Mouse (Mus musculus): ENCODE results near the gene Tnfrsf9. TPM values are rescaled to one million over a fixed set of nuclear protein-coding genes. Genes with fewer than 3 reads are reported as not detected.
"Not testable (repeated sequence)": the region's sequence is repeated elsewhere in the genome, so short reads cannot be mapped to it uniquely, and the experiment has no call there.

The Tnfrsf9 gene
- under 1 TPM; 0.21 to 0.46 TPM for total RNA-seq (2021)
- long read RNA-seq, experiment 1, partial matches to known transcripts = 0 of 2 reads
- long read RNA-seq, experiment 1, other reads (novel, unspliced or antisense) = 2 of 2 reads
- long read RNA-seq, experiment 2, partial matches to known transcripts = 0 of 2 reads
- long read RNA-seq, experiment 2, other reads (novel, unspliced or antisense) = 2 of 2 reads

DNA sequence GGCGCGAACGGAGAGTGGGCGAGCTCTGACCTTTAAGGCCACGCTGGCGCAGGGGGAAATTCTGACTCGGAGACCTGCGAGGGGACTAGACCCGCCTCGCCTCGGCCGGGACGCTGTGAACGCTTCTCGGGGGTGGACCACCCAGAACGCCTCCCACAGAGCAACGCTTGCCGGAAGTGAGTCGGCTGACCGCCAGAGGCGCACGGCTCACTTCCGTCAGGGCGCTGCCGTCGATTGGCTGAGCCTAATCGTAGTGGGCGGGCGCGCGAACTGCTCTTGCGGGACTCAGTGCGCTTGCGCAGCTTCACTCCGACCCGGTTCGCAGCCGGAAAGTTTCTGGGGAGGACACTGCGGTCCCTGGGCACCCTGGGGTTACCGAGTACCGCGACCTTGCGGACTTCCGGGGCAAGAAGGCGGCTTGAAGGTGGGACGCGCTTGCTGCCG is at the start of gene Tnfrsf9, which contains the start of gene Park7:
Gene Tnfrsf9 (plus strand): TSS at position 273 of the 444 bp plus-strand sequence.
Gene Park7 (minus strand): TSS at position 148 of the 444 bp plus-strand sequence.
- peak; percentile 97 for DNase-seq (ENCODE audit: low spot score)

- no peak for DNase-seq (ENCODE audit: low spot score)
Observed at GRCm38 (mm10) chr4:150865371-150865770, 49.0 kb upstream of the Tnfrsf9 start.

DNA sequence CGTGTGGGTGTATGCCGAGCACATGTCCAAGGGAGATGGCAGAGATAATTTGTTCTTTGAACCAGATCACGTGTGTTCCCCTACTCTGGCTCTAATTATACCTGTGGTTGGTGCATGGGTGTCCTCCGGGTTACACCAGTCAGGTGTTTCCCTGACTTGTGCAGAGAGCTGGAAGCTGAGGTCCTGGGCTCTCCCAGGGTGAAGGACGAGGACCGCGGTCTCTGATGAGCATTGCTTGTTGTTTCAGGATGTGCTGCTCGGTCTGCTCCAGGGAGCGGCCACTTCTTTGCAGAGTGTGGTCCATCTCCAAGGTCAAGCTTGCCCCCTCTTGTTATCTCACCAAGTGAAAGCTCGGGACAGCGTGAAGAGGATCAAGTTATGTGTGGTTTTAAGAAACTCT is 48.3 kb upstream of the Tnfrsf9 start:
- DNase-seq (ENCODE audit: low spot score) = no peak

DNA sequence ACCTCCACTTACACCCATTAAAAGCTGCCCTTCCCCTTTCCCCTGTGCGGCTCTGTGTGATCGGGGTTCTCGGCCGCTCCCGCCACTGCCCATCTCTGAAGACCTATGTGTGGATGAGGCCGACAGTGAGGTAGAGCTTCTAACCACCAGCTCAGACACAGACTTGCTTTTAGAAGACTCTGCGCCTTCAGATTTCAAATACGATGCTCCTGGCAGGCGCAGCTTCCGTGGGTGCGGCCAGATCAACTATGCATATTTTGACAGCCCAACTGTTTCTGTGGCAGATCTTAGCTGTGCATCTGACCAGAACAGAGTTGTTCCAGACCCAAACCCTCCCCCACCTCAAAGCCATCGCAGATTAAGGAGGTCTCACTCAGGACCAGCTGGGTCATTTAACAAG is 47.9 kb upstream of the Tnfrsf9 start:
- no peak for DNase-seq (ENCODE audit: low spot score)

- no peak for DNase-seq (ENCODE audit: low spot score)
Observed at GRCm38 (mm10) chr4:150868161-150868560, 46.2 kb upstream of the Tnfrsf9 start.

- no peak for DNase-seq (ENCODE audit: low spot score)
Observed at GRCm38 (mm10) chr4:150868859-150869258, 45.5 kb upstream of the Tnfrsf9 start.

GRCm38 (mm10) chr4:150869276-150870197 is 44.8 kb upstream of the Tnfrsf9 start:
- no peak for DNase-seq (ENCODE audit: low spot score)

GRCm38 (mm10) chr4:150870963-150871391 is 43.4 kb upstream of the Tnfrsf9 start:
- DNase-seq (ENCODE audit: low spot score) = no peak

- peak; percentile 80 for DNase-seq (ENCODE audit: low spot score)
Observed at GRCm38 (mm10) chr4:150871392-150872138, 42.8 kb upstream of the Tnfrsf9 start.

- peak; percentile 70 for DNase-seq (ENCODE audit: low spot score)
Observed at GRCm38 (mm10) chr4:150872139-150872651, 42.2 kb upstream of the Tnfrsf9 start.

DNA sequence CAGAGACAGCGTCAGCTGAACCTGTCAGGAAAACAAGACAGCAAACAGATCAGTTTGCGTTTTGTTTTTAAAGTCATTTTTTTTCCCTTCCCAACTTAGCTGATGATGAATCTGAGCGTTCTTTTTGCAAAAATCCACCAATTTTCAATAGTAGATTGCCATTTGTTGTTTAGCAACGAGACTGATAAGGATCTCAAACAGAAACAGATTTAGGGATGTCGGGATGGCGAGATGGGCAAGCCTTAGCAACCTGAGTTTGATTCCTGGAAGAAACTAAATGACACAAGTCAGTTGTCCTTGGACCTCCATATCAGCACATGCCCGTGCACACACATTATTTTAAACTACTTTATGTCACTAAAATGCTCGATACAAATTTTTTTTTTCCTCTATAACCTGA is 41.7 kb upstream of the Tnfrsf9 start:
- no peak for DNase-seq (ENCODE audit: low spot score)

DNA sequence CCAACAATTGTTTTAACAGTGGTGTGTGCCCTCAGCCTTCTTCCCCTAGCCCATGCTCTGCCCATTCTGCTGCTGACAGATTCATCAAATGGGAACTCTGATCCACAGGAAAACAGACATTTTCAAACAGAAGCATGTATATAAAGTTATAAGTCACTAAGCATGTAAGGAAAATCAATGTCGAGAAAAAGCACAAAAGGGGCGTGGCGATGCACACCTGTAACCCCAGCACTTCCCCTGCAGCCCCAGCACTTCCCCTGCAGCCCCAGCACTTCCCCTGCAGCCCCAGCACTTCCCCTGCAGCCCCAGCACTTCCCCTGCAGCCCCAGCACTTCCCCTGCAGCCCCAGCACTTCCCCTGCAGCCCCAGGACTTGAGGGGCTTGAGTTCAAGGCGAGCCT is 39.9 kb upstream of the Tnfrsf9 start:
- DNase-seq (ENCODE audit: low spot score) = not testable (repeated sequence)

- DNase-seq (ENCODE audit: low spot score) = no peak
Observed at GRCm38 (mm10) chr4:150875393-150875792, 39.0 kb upstream of the Tnfrsf9 start.

DNA sequence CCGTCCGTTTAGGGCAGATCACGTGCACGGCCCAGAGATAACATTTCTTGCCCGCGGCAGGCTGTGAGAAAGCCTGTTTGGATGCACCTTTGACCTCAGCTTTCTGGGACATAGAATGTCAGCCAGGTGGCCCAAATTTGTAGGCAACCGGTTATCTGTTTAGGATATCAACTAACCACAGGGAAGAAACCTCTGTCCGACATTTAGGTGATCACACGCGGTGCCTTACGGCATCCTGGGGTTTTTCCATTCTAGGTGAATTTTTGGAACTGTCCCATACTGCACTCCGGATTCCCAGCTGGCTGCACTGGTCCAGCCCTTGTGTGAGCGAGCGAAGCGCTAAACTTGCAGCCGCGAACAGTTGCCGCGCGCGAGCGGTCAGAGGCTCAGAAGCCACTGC is 34.7 kb upstream of the Tnfrsf9 start:
- no peak for DNase-seq (ENCODE audit: low spot score)

GRCm38 (mm10) chr4:150880364-150880763 is 34.0 kb upstream of the Tnfrsf9 start:
- no peak for DNase-seq (ENCODE audit: low spot score)

- DNase-seq (ENCODE audit: low spot score) = no peak
Observed at GRCm38 (mm10) chr4:150882632-150883031, 31.7 kb upstream of the Tnfrsf9 start.

DNA sequence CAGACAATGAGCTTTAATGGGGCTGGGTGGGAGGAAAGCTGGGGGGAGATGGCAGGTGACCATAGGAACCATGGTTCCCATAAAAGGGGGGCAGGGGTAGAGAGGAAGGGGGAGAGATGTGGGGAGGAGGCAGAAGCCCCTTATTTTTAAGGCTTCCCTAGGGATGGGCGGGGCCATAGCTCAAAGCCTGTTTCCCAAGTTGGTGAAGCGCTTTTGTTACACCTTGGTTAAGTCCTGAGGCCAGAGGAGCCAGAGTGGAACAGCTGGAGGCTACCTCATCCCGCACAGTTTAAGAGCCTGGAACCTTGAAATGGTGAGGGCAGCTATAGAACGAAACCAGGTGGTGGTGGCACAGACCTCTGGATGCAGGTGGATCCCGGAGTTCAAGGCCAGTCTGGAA is 26.5 kb upstream of the Tnfrsf9 start:
- no peak for DNase-seq (ENCODE audit: low spot score)

DNA sequence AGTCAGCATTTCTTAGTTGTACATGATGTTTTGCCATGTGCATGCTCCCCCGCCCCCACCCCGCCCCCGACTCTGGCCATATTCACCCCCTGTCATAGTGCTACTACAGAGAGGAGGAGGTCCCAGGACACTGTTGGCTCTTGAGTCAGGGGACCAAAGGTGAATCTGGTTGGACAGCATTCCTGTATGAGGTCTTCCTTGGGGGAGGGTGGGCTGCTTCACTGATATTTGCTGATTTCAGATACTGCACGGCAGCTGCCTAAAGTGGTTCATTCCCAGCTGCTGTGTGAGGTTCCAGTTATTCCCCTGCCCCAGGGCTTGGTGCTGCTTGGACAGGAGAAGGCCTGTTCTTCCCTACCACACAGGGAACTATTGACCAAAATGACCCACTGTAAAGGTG is 25.9 kb upstream of the Tnfrsf9 start:
- no peak for DNase-seq (ENCODE audit: low spot score)

DNA sequence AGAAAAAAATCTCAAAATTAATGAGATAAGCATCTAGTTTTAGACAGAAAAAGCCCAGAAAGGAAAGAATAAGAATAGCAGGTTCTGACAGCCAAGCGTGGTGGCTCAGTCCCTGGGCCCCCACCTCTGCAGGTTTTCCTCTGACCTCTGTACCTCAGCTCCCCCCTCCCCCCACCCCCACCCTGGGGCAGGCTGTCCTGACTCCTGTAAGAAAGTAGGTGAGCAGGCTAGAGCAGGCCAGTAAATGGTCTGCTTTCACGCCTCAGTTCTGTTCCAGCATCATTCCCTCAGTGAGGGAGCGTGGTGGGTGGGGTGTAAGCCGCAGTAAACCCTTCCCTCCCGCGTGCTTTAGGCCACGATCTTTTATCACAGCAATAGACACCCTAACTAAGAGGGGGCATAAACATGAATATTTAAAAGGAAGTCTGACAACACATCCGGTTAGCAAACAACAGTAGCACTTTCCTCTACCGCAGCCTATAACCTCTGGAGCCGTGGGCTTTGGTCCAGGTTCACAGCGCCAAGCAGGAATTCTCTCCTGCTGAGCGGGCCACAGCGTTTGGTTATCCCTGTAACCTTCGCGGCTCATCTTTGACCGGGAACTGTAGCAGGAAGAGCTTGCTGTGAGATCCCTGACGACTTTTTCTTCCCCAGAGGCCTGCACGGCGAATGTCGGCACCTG is 24.9 kb upstream of the Tnfrsf9 start:
- no peak for DNase-seq (ENCODE audit: low spot score)

- no peak for DNase-seq (ENCODE audit: low spot score)
Observed at GRCm38 (mm10) chr4:150889955-150890315, 24.4 kb upstream of the Tnfrsf9 start.

DNA sequence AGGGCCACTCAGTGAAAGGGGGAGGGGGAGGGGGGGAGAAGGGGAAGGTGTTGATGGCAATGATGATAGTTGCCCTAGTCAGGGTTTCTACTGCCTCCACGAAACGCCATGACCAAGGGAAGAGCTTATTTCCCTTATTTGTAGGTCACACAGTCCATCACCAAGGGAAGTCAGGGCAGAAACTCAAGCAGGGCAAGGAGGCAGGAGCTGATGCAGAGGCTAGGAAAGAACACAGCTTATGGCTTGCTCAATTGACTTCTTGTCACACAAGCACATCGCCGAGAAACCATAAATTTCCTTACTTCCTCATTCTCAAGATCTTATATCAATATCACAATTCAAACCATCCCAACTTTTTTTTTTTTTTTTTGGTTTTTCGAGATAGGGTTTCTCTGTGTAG is 23.1 kb upstream of the Tnfrsf9 start:
- DNase-seq (ENCODE audit: low spot score) = no peak

Measured in gastrocnemius, adult 18-20 months (tissue).